Mouse (Mus musculus) ES-E14 (cell line): ENCODE results near the gene Arl15.

ENCODE experiments used
- CHD2 ChIP-seq: IDR thresholded peaks from 2 replicates; pipeline ENCODE4 v1.6.1; 2014; ENCODE audit warnings: mild to moderate bottlenecking, low read depth, low read length, inconsistent platforms
- HCFC1 ChIP-seq: IDR thresholded peaks from 2 replicates; pipeline ENCODE4 v1.6.1; 2012; ENCODE audit warnings: low read length, inconsistent platforms, borderline replicate concordance; ENCODE audit not compliant: insufficient read depth
- MAFK ChIP-seq: IDR thresholded peaks from 2 replicates; pipeline ENCODE4 v1.6.1; 2014; ENCODE audit warnings: mild to moderate bottlenecking, low read depth, low read length, inconsistent platforms; ENCODE audit not compliant: insufficient read depth
- ZC3H11A ChIP-seq: IDR thresholded peaks from 2 replicates; pipeline ENCODE4 v1.6.1; 2012; ENCODE audit warnings: low read depth, mild to moderate bottlenecking, inconsistent platforms, low read length, borderline replicate concordance
- ZNF384 ChIP-seq: IDR thresholded peaks from 2 replicates; pipeline ENCODE4 v1.6.1; 2012; ENCODE audit warnings: low read depth, low read length, inconsistent platforms

GRCm38 (mm10) chr13:114198252-114198799 is 404.0 kb downstream of the Arl15 start:
- TF ChIP-seq HCFC1 (no peak), MAFK (no peak), CHD2 (no peak), ZNF384 (no peak), ZC3H11A (no peak)
